Mouse (Mus musculus): ENCODE results near the gene Armc2. TPM values are rescaled to one million over a fixed set of nuclear protein-coding genes. Genes with fewer than 3 reads are reported as not detected.

Gene Armc2
- polyA plus RNA-seq, 1 experiment from 2014 or later: 1.4 TPM

DNA sequence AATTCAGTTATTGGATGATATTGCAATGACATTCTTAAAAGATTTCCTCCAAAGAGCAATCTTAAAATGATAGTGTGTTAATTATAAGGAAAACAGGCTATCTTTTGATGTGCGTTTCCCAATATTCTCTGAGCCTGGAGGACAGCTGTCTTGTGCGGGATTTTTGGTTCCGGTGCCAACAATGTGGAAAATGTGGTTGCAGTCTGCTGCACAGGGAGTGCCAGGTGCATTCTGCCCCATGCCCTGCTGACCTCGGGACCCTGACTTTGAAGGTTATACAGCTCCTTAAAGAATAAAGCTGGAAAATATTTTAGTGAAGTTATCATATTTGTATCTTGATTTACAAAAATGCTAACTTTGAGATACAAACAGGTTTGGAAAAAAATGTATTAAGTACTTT is 110.3 kb downstream of the Armc2 start:
- no peaks in the 10 kb centered on the region for H3K4me1 ChIP-seq
- H3K27me3 ChIP-seq (ENCODE audit: insufficient read depth, poor library complexity, severe bottlenecking): no peaks in the 10 kb centered on the region
- no peak overlapping the region for H3K4me3 ChIP-seq
- no peaks in the 10 kb centered on the region for H3K9me3 ChIP-seq
- H3K27ac ChIP-seq: no peak overlapping the region
- no peak for DNase-seq (ENCODE audit: low spot score)
- H3K36me3 ChIP-seq: peaks cover 37% of the 10 kb centered on the region
- 86% methylated on average over 4 of the region's 4 CpGs for WGBS

DNA sequence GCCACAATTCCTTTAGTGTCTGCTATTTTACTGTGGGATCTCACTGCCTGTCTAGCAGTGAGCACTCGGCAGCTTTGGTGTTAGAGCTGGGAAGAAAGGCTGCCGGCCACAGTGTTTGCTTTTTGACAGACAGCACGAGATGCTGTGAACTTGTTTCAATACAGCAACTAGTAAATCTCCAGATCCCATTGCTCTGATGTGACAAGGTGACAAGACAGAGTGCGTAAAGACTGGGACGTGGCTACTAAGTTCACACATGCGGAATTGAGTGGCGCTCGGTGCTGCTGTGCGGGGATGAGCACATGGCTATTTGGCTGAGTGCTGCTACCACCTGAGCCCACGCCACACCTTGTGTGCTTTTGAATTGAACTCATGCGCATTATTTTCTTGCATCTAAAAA is 110.8 kb downstream of the Armc2 start:
- no peaks in the 10 kb centered on the region for H3K9me3 ChIP-seq
- WGBS: 90% methylated on average over 11 of the region's 11 CpGs
- H3K4me3 ChIP-seq: no peak overlapping the region
- H3K4me1 ChIP-seq: no peaks in the 10 kb centered on the region
- H3K27me3 ChIP-seq (ENCODE audit: insufficient read depth, poor library complexity, severe bottlenecking): no peaks in the 10 kb centered on the region
- no peak for DNase-seq (ENCODE audit: low spot score)
- H3K36me3 ChIP-seq: peaks cover 41% of the 10 kb centered on the region
- no peak overlapping the region for H3K27ac ChIP-seq

- WGBS: 95% methylated on average over 6 of the region's 6 CpGs
- Histone ChIP-seq H3K4me3 (no peak overlapping the region), H3K27me3 (ENCODE audit: insufficient read depth, poor library complexity, severe bottlenecking) (no peaks in the 10 kb centered on the region), H3K27ac (no peak overlapping the region), H3K9me3 (no peaks in the 10 kb centered on the region), H3K4me1 (no peaks in the 10 kb centered on the region), H3K36me3 (peaks cover 54% of the 10 kb centered on the region)
- DNase-seq (ENCODE audit: low spot score): peak; percentile 33
Measured at GRCm38 (mm10) chr10:41901864-41902263, 116.4 kb downstream of the Armc2 start.

GRCm38 (mm10) chr10:41901456-41901855 is 116.8 kb downstream of the Armc2 start:
- no peaks in the 10 kb centered on the region for H3K27me3 ChIP-seq (ENCODE audit: insufficient read depth, poor library complexity, severe bottlenecking)
- 90% methylated on average over 8 of the region's 8 CpGs for WGBS
- peaks cover 50% of the 10 kb centered on the region for H3K36me3 ChIP-seq

GRCm38 (mm10) chr10:41896865-41897264 is 121.4 kb downstream of the Armc2 start:
- Histone ChIP-seq H3K4me1 (peaks cover 16% of the 10 kb centered on the region), H3K36me3 (peaks cover 22% of the 10 kb centered on the region), H3K9me3 (no peaks in the 10 kb centered on the region), H3K4me3 (no peak overlapping the region), H3K27me3 (ENCODE audit: insufficient read depth, poor library complexity, severe bottlenecking) (no peaks in the 10 kb centered on the region), H3K27ac (no peak overlapping the region)
- no peak for DNase-seq (ENCODE audit: low spot score)
- 98% methylated on average over 2 of the region's 2 CpGs for WGBS

More at GRCm38 (mm10) chr10:41901456-41901855, 116.8 kb downstream of the Armc2 start:
- peak; percentile 70 for DNase-seq (ENCODE audit: low spot score)
- H3K9me3 ChIP-seq: no peaks in the 10 kb centered on the region
- H3K27ac ChIP-seq: no peak overlapping the region
- H3K4me1 ChIP-seq: no peaks in the 10 kb centered on the region
- H3K4me3 ChIP-seq: no peak overlapping the region

DNA sequence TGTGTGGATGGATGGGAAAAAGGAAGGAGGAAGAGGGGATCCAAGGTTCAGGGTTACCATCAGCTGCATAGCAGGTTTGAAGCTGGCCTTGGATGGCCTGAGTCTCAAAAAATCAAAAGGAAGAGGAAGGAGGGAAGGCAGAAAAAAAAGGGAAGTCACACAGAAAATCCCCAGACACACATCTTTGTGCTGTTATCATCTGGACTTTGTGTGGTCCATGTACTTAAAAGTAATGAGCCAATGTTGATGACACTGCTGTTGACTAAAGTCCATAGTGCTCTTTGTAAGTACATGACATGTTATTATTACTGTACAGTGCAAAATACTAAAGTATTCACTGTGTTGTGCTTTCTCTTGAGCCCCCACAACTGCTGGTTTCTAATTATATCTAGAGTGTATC is 121.8 kb downstream of the Armc2 start:
- Histone ChIP-seq H3K36me3 (peaks cover 22% of the 10 kb centered on the region), H3K27me3 (ENCODE audit: insufficient read depth, poor library complexity, severe bottlenecking) (no peaks in the 10 kb centered on the region), H3K9me3 (no peaks in the 10 kb centered on the region), H3K27ac (no peak overlapping the region), H3K4me3 (no peak overlapping the region), H3K4me1 (peaks cover 16% of the 10 kb centered on the region)
- DNase-seq (ENCODE audit: low spot score): no peak

DNA sequence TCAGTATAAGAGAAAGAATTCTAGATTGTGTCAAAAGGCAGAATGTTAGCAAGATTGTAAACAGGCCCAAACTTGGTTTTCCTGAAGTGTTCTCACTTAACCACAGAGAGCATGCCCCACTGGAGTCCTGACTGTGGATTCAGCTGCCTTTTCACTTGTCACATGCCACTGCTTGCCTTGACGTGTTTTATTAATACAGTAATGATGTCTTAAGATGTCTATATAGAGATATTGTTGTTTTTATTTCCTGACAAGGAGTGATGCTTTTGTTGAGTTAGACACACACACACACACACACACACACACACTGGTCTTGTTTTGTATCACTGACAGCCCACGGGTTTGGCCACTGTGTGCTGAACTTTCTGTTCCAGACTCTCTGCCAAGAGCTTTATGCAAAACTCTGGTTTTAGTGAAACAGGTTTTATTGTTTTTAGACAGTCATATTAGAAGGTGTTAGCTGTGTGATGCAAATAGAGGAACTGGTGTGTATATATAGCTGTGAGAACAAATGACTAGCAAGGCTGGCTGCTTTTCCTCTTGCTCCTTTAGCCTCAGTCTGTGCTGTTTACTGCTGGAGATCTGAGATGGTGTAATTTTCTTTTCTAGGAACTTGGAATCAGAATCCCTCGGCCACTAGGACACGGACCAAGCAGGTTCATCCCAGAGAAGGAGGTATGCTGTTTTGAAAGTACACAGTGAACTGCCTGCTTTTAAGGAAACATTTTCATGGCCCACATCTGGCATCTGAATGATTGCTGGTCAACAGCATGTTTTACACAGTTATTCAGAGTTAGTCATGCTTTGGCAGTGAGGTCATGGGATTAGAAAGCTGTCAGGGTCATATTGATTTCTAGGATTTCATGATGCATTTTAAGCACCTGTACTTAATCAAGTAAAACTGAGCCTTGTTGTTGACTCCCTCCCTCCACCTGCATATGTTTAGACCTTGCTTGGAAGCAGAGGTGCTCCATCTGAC is 124.5 kb downstream of the Armc2 start:
- no peak for DNase-seq (ENCODE audit: low spot score)
- H3K9me3 ChIP-seq: no peaks in the 10 kb centered on the region
- 63% methylated on average over 4 of the region's 4 CpGs for WGBS
- H3K27ac ChIP-seq: no peak overlapping the region
- H3K4me1 ChIP-seq: peaks cover 16% of the 10 kb centered on the region
- peaks cover 15% of the 10 kb centered on the region for H3K36me3 ChIP-seq
- no peak overlapping the region for H3K4me3 ChIP-seq
- no peaks in the 10 kb centered on the region for H3K27me3 ChIP-seq (ENCODE audit: insufficient read depth, poor library complexity, severe bottlenecking)

GRCm38 (mm10) chr10:41891312-41891711 is 126.9 kb downstream of the Armc2 start:
- WGBS: 91% methylated on average over 4 of the region's 4 CpGs
- no peak overlapping the region for H3K27ac ChIP-seq
- no peaks in the 10 kb centered on the region for H3K9me3 ChIP-seq
- H3K27me3 ChIP-seq (ENCODE audit: insufficient read depth, poor library complexity, severe bottlenecking): no peaks in the 10 kb centered on the region
- peaks cover 4% of the 10 kb centered on the region; the same call in 1 of the 2 replicates for H3K36me3 ChIP-seq
- no peak overlapping the region for H3K4me3 ChIP-seq
- H3K4me1 ChIP-seq: peaks cover 32% of the 10 kb centered on the region
- no peak for DNase-seq (ENCODE audit: low spot score)

GRCm38 (mm10) chr10:41890537-41890936 is 127.7 kb downstream of the Armc2 start:
- H3K4me1 ChIP-seq: peaks cover 32% of the 10 kb centered on the region
- no peak for DNase-seq (ENCODE audit: low spot score)

DNA sequence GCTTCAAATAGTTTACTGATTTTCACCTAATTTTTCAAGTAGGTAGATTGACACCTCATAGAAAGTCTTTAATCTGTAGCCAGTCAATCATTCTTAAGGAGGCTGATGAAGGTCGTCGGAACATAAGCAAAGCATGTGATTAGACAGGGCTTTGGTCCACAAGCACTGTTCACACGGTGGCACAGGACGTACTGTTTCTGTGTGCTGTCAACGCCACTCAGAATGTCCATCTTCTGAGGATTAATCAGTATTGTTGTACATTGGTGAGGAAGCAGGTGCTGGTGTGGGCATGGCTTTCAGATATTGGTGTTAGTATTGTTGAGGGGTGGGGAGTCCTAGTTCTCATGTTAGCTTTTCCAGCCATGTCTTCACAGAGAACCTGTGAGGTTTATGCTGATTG is 128.7 kb downstream of the Armc2 start:
- no peaks in the 10 kb centered on the region for H3K9me3 ChIP-seq
- H3K27me3 ChIP-seq (ENCODE audit: insufficient read depth, poor library complexity, severe bottlenecking): no peaks in the 10 kb centered on the region
- no peaks in the 10 kb centered on the region for H3K36me3 ChIP-seq
- no peak overlapping the region for H3K4me3 ChIP-seq
- H3K4me1 ChIP-seq: peaks cover 28% of the 10 kb centered on the region
- H3K27ac ChIP-seq: no peak overlapping the region
- WGBS: 40% methylated on average over 5 of the region's 5 CpGs
- DNase-seq (ENCODE audit: low spot score): no peak

More at GRCm38 (mm10) chr10:41890537-41890936, 127.7 kb downstream of the Armc2 start:
- Histone ChIP-seq H3K4me3 (no peak overlapping the region), H3K36me3 (no peaks in the 10 kb centered on the region), H3K27me3 (ENCODE audit: insufficient read depth, poor library complexity, severe bottlenecking) (no peaks in the 10 kb centered on the region), H3K9me3 (no peaks in the 10 kb centered on the region), H3K27ac (no peak overlapping the region)

- H3K27ac ChIP-seq: no peak overlapping the region
- H3K9me3 ChIP-seq: no peaks in the 10 kb centered on the region
- peak overlapping the region; percentile 76; the same call in 1 of the 2 replicates for H3K4me3 ChIP-seq
- H3K36me3 ChIP-seq: no peaks in the 10 kb centered on the region
- no peak for DNase-seq (ENCODE audit: low spot score)
- H3K4me1 ChIP-seq: peaks cover 20% of the 10 kb centered on the region; the same call in 1 of the 2 replicates
- WGBS: 71% methylated on average over 4 of the region's 4 CpGs
- no peaks in the 10 kb centered on the region for H3K27me3 ChIP-seq (ENCODE audit: insufficient read depth, poor library complexity, severe bottlenecking)
Measured at GRCm38 (mm10) chr10:41888365-41888941, 129.8 kb downstream of the Armc2 start.

GRCm38 (mm10) chr10:41887080-41887821 is 131.0 kb downstream of the Armc2 start:
- DNase-seq (ENCODE audit: low spot score): peak; percentile 97
- 1% methylated on average over 65 of the region's 65 CpGs for WGBS
- H3K27me3 ChIP-seq (ENCODE audit: insufficient read depth, poor library complexity, severe bottlenecking): no peaks in the 10 kb centered on the region
- peak overlapping the region; percentile 97 for H3K27ac ChIP-seq
- H3K4me3 ChIP-seq: peak overlapping the region; percentile 76
- peaks cover 21% of the 10 kb centered on the region; the same call in 1 of the 2 replicates for H3K4me1 ChIP-seq
- no peaks in the 10 kb centered on the region for H3K36me3 ChIP-seq
- H3K9me3 ChIP-seq: no peaks in the 10 kb centered on the region

Measured in heart, embryonic 10.5 days (tissue).